Mouse (Mus musculus) kidney, adult 2 months (tissue): Measurements from ENCODE around the gene Sox1.

Experiments used
- CTCF ChIP-seq: fragments of 200-500 bp; conservative IDR thresholded peaks from 2 replicates; pipeline ENCODE4 v1.5.1; 2011; ENCODE audit warnings: low read depth, mild to moderate bottlenecking, control low read depth, low read length, moderate library complexity, mixed read lengths; ENCODE audit not compliant: insufficient read depth, insufficient read length
- POLR2A ChIP-seq: fragments of 200-500 bp; IDR thresholded peaks from one replicate; pipeline ENCODE4 v1.6.1; 2011; ENCODE audit warnings: low read depth, low read length, control low read depth

GRCm38 (mm10) chr8:12398011-12398945, 3.2 kb downstream of the Sox1 start:
- no peak for TF ChIP-seq POLR2A
- no peak for TF ChIP-seq CTCF
